Mouse (Mus musculus): ENCODE measurements around the gene Uhrf1.

GRCm38 (mm10) chr17:56290388-56291170 is 12.5 kb upstream of the Uhrf1 start:
- TF ChIP-seq POLR2A (IDR thresholded peaks at IDR 0.05; ENCODE audit: borderline replicate concordance, insufficient read depth, low read length) (no peak), CTCF (IDR thresholded peaks at IDR 0.05; ENCODE audit: borderline replicate concordance, insufficient read depth, low read depth, low read length) (no peak)

All from cerebellum, adult 2 months (tissue).